Mouse (Mus musculus) myocyte (in vitro differentiated cells): ENCODE data around the gene Net1. TPM values are rescaled to one million over a fixed set of nuclear protein-coding genes. Genes with fewer than 3 reads are reported as not detected.
A peak's percentile ranks its signal among the peaks of the same experiment; 100 is the strongest.

Source experiments
- H3K27me3 ChIP-seq: one replicate; pipeline ENCODE4 v1.6.1; 2011; ENCODE audit not compliant: control insufficient read depth, insufficient read depth, insufficient read length
- H3K36me3 ChIP-seq: one replicate; pipeline ENCODE4 v1.6.1; 2011; ENCODE audit not compliant: control insufficient read depth, insufficient read depth
- H3K4me2 ChIP-seq: one replicate; pipeline ENCODE4 v1.6.1; 2011; ENCODE audit warnings: low read depth, control low read depth
- H3K4me3 ChIP-seq: one replicate; pipeline ENCODE4 v1.5.1; 2011; ENCODE audit warnings: mild to moderate bottlenecking, control low read depth, moderate library complexity
- H3K79me2 ChIP-seq: one replicate; pipeline ENCODE4 v1.6.1; 2011; ENCODE audit not compliant: control insufficient read depth, insufficient read depth
- H3ac ChIP-seq: one replicate; pipeline ENCODE4 v1.6.1; 2011; ENCODE audit not compliant: control insufficient read depth, insufficient read length
- CEBPB ChIP-seq: IDR thresholded peaks from 2 replicates; pipeline ENCODE4 v1.6.1; 2011; ENCODE audit warnings: mild to moderate bottlenecking, moderate library complexity; ENCODE audit not compliant: poor library complexity, insufficient read depth, severe bottlenecking
- E2F4 ChIP-seq: IDR thresholded peaks from one replicate; pipeline ENCODE4 v1.6.1; 2011; ENCODE audit warnings: mild to moderate bottlenecking, control low read depth, moderate library complexity; ENCODE audit not compliant: insufficient read depth
- MAX ChIP-seq: IDR thresholded peaks from one replicate; pipeline ENCODE4 v1.6.1; 2011; ENCODE audit warnings: low read depth, mild to moderate bottlenecking, control low read depth
- MYOD1 ChIP-seq, 3 experiments: IDR thresholded peaks; one replicate each; pipeline ENCODE4 v1.6.1; 2011; ENCODE audit warnings: control low read depth in 2 of 3, low read depth in 2 of 3, mild to moderate bottlenecking in 2 of 3, moderate library complexity in 1 of 3; ENCODE audit not compliant: insufficient read length in 2 of 3, control insufficient read depth in 1 of 3
- MYOG ChIP-seq, 3 experiments: IDR thresholded peaks; one replicate each; pipeline ENCODE4 v1.6.1; 2011; ENCODE audit warnings: control low read depth in 2 of 3, low read depth in 2 of 3, mild to moderate bottlenecking in 2 of 3; ENCODE audit not compliant: insufficient read length in 2 of 3, control insufficient read depth in 1 of 3, insufficient read depth in 1 of 3
- POLR2A ChIP-seq: IDR thresholded peaks from one replicate; pipeline ENCODE4 v1.6.1; 2011; ENCODE audit warnings: low read depth, mild to moderate bottlenecking, control low read depth, moderate library complexity; ENCODE audit not compliant: insufficient read length
- POLR2AphosphoS2 ChIP-seq: IDR thresholded peaks from one replicate; pipeline ENCODE4 v1.6.1; 2011; ENCODE audit warnings: low read depth, control low read depth; ENCODE audit not compliant: insufficient read length
- REST ChIP-seq: IDR thresholded peaks from one replicate; pipeline ENCODE4 v1.6.1; 2011; ENCODE audit warnings: mild to moderate bottlenecking, control low read depth, moderate library complexity; ENCODE audit not compliant: insufficient read depth, insufficient read length
- SRF ChIP-seq: IDR thresholded peaks from one replicate; pipeline ENCODE4 v1.6.1; 2011; ENCODE audit warnings: low read depth; ENCODE audit not compliant: control insufficient read depth, insufficient read length
- TCF12 ChIP-seq: IDR thresholded peaks from one replicate; pipeline ENCODE4 v1.6.1; 2011; ENCODE audit warnings: mild to moderate bottlenecking, control low read depth; ENCODE audit not compliant: poor library complexity, insufficient read depth, severe bottlenecking
- TCF3 ChIP-seq: IDR thresholded peaks from one replicate; pipeline ENCODE4 v1.6.1; 2011; ENCODE audit warnings: low read depth, control low read depth; ENCODE audit not compliant: insufficient read length
- USF1 ChIP-seq: IDR thresholded peaks from one replicate; pipeline ENCODE4 v1.6.1; 2011; ENCODE audit warnings: low read depth, mild to moderate bottlenecking, control low read depth, moderate library complexity
- polyA plus RNA-seq: library from polyadenylated mRNA; unstranded; fragments of >200 nt; fragmentation: generic; extraction: Trizol; gene quantifications from one replicate; pipeline ENCODE4 v1.2.1, GENCODE M21; 2012; ENCODE audit warnings: missing spikeins

Net1 gene
- polyA plus RNA-seq, 1 experiment: 13.7 TPM

DNA sequence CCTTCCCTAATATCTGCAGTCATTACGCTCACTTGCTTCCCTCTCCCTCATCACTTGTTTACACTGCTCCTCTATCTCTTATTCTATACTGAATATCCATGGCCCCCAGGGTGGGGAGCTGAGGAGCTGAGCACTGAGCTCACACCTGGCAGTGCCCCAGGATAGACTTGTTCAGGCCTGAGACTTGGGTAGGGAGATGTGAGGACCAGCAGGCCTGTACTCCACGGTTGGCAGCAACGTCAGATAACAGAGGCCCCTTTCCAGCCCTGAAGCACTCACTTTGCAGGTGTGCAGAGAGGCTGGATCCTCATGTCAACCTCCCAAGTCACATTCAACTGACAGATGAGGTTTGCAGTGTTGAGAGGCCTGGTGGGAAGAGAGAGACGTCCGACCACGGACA lies 40.8 kb downstream of the Net1 start:
- H3K79me2 ChIP-seq: no peaks in the 10 kb centered on the region
- no peaks in the 10 kb centered on the region for H3K27me3 ChIP-seq
- no peak overlapping the region for H3ac ChIP-seq
- H3K4me3 ChIP-seq: no peak overlapping the region
- H3K4me2 ChIP-seq: no peak overlapping the region
- TF ChIP-seq E2F4 (no peak), MYOD1 (IDR thresholded peaks at IDR 0.05; ENCODE audit: control insufficient read depth in 1 of 3, insufficient read length in 2 of 3, low read depth in 2 of 3) (no peak), MAX (no peak), SRF (no peak), USF1 (no peak), POLR2A (no peak), CEBPB (no peak), TCF12 (no peak), POLR2AphosphoS2 (no peak), TCF3 (no peak), REST (no peak), MYOG (IDR thresholded peaks at IDR 0.05; ENCODE audit: control insufficient read depth in 1 of 3, insufficient read depth in 1 of 3, insufficient read length in 2 of 3, low read depth in 2 of 3) (no peak)
- H3K36me3 ChIP-seq: no peaks in the 10 kb centered on the region

DNA sequence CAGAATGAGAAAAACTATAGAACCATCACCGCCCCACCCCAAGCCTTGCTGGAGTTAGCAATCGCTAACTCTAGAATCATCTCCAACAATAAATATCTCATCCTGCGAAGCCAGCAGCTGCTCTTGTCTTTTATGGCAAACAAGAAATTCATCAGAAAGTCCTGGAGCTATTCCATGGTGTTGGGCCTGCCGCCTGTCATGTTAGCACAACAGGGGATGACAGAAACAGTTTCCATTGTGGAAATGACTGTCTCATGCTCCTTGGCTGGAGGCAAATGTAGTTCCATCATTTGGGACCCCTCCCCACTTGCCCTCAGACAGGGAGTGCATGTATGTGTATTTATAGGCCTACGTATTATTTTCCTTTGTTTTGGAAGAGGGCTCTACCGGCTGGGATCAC lies 41.6 kb downstream of the Net1 start:
- Histone ChIP-seq H3K27me3 (no peaks in the 10 kb centered on the region), H3K79me2 (no peaks in the 10 kb centered on the region), H3ac (no peak overlapping the region), H3K4me2 (no peak overlapping the region), H3K4me3 (no peak overlapping the region), H3K36me3 (no peaks in the 10 kb centered on the region)
- no peak for TF ChIP-seq MYOG (IDR thresholded peaks at IDR 0.05; ENCODE audit: control insufficient read depth in 1 of 3, insufficient read depth in 1 of 3, insufficient read length in 2 of 3, low read depth in 2 of 3)
- peak in 2 of 3 experiments; percentile 4 to 25 for TF ChIP-seq MYOD1 (IDR thresholded peaks at IDR 0.05; ENCODE audit: control insufficient read depth in 1 of 3, insufficient read length in 2 of 3, low read depth in 2 of 3)

DNA sequence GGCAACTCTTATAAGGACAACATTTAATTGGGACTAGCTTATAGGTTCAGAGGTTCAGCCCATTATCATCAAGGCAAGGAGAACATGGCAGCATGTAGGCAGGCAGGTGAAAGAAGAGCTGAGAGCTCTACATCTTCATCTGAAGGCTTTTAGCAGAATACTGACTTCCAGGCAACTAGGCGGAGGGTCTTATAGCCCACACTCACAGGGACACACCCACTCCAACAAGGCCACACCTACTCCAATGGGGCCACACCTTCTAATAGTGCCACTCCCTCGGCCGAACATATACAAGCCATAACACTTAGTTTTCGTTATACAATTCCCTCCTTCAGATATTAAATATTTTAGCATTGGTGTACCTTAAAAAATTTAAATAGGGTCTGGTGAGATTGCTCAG lies 45.2 kb downstream of the Net1 start:
- Histone ChIP-seq H3K36me3 (no peaks in the 10 kb centered on the region), H3K27me3 (no peaks in the 10 kb centered on the region), H3K4me3 (no peak overlapping the region), H3K4me2 (no peak overlapping the region), H3K79me2 (no peaks in the 10 kb centered on the region), H3ac (no peak overlapping the region)
- no peak for TF ChIP-seq TCF12
- TF ChIP-seq E2F4: no peak
- TF ChIP-seq POLR2A: no peak
- TF ChIP-seq SRF: no peak
- no peak for TF ChIP-seq POLR2AphosphoS2
- no peak for TF ChIP-seq MAX
- no peak for TF ChIP-seq MYOG (IDR thresholded peaks at IDR 0.05; ENCODE audit: control insufficient read depth in 1 of 3, insufficient read depth in 1 of 3, insufficient read length in 2 of 3, low read depth in 2 of 3)
- no peak for TF ChIP-seq CEBPB
- no peak for TF ChIP-seq MYOD1 (IDR thresholded peaks at IDR 0.05; ENCODE audit: control insufficient read depth in 1 of 3, insufficient read length in 2 of 3, low read depth in 2 of 3)
- TF ChIP-seq USF1: no peak
- TF ChIP-seq TCF3: no peak
- TF ChIP-seq REST: no peak

DNA sequence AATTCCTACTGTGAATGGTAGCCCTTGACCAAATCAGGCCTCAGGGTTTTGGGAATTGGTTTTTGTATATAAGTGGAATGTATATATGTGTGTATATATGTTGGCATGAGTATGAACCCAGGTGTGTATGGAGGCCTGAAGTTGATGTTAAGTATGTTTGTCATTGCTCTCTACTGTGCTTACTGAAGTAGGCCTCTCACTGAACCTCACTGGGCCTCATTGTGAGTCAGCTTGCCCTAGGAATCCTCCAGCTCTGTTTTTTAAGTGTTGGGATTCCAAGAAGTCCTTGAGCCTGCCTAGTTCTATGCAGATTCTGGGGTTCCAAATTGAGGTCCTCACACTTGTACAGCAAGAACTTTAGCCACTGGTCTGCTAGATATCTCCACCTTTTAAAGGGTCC lies 48.1 kb downstream of the Net1 start:
- TF ChIP-seq MYOD1 (IDR thresholded peaks at IDR 0.05; ENCODE audit: control insufficient read depth in 1 of 3, insufficient read length in 2 of 3, low read depth in 2 of 3) (no peak), E2F4 (no peak), REST (no peak), POLR2AphosphoS2 (no peak), TCF3 (no peak), TCF12 (no peak)
- Histone ChIP-seq H3K36me3 (no peaks in the 10 kb centered on the region), H3K27me3 (no peaks in the 10 kb centered on the region), H3K79me2 (no peaks in the 10 kb centered on the region), H3K4me2 (no peak overlapping the region), H3K4me3 (no peak overlapping the region), H3ac (no peak overlapping the region)

DNA sequence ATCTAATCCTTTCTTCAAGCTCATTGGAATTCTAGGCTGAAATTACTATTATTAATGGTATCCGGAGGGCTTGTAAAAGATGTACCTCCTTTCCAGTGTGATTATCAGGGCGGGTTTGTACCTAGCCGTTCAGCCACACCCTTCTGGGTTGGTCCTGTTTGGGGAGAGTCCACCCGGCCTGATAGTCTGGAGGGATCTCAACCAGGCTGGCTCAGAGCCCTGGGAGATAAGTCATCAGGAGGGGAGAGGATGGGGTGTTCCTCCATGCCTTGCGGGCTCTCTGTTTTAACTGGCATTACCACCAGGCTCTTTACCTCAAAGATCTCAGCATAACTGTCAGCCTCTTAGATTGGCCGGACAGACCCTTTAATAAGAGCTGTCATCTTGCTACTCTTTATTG lies 50.9 kb downstream of the Net1 start:
- no peaks in the 10 kb centered on the region for H3K79me2 ChIP-seq
- TF ChIP-seq MAX: no peak
- TF ChIP-seq E2F4: no peak
- no peak for TF ChIP-seq SRF
- TF ChIP-seq MYOG (IDR thresholded peaks at IDR 0.05; ENCODE audit: control insufficient read depth in 1 of 3, insufficient read depth in 1 of 3, insufficient read length in 2 of 3, low read depth in 2 of 3): no peak
- TF ChIP-seq REST: no peak
- TF ChIP-seq USF1: no peak
- TF ChIP-seq POLR2AphosphoS2: no peak
- no peak for TF ChIP-seq MYOD1 (IDR thresholded peaks at IDR 0.05; ENCODE audit: control insufficient read depth in 1 of 3, insufficient read length in 2 of 3, low read depth in 2 of 3)
- no peak for TF ChIP-seq CEBPB
- TF ChIP-seq POLR2A: no peak
- no peak for TF ChIP-seq TCF12
- no peak for TF ChIP-seq TCF3
- no peaks in the 10 kb centered on the region for H3K36me3 ChIP-seq
- no peak overlapping the region for H3ac ChIP-seq
- no peak overlapping the region for H3K4me3 ChIP-seq
- H3K27me3 ChIP-seq: no peaks in the 10 kb centered on the region
- no peak overlapping the region for H3K4me2 ChIP-seq
